Mouse (Mus musculus) brain, embryonic 14.5 days (tissue): ENCODE results near the gene Galc.

Experiments used
- CTCF ChIP-seq: fragments of 200-500 bp; IDR thresholded peaks from 2 replicates; pipeline ENCODE4 v1.5.1; 2012; ENCODE audit warnings: inconsistent platforms, mild to moderate bottlenecking, moderate library complexity, borderline replicate concordance; ENCODE audit not compliant: insufficient read depth, insufficient read length; ENCODE audit errors: extremely low read depth
- POLR2A ChIP-seq: fragments of 200-500 bp; IDR thresholded peaks from 2 replicates; pipeline ENCODE4 v1.6.1; 2012; ENCODE audit warnings: mild to moderate bottlenecking, inconsistent platforms, borderline replicate concordance; ENCODE audit not compliant: poor library complexity, insufficient read depth, insufficient read length, severe bottlenecking; ENCODE audit errors: extremely low read depth

- peak; percentile 73 for TF ChIP-seq CTCF
- no peak for TF ChIP-seq POLR2A
These were observed 46.6 kb downstream of the Galc start for GRCm38 (mm10) chr12:98212457-98213175.
